Mouse (Mus musculus): ENCODE results near the gene Fcnb. TPM values are rescaled to one million over a fixed set of nuclear protein-coding genes. Genes with fewer than 3 reads are reported as not detected.

Gene Fcnb
- total RNA-seq (2023) = not detected

DNA sequence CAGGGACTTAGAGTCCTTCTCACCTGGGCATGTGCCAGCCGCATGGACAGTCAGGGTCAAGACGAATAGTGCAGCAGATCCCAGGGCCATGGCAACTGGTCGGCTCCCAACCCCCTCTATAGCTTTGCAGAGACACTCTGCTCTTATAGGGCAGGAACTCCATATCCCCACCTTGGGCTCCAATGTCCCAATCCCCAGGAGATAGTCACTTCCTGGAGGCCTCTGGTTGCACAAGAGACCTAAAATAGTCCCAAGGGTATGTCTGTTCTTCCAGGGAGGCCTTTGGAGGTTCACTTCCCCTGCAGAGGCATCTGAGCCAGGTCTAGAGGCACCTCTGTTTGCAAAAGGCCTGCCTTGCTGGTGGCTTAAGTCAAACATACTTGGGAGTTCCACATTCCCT, at the start of gene Fcnb:
Fcnb (minus strand) TSS at position 118 of the 400 bp plus-strand sequence.

Other genes with a start within 250 kb of the Fcnb start
- gene Col5a1, start 198.5 kb downstream of the Fcnb start, total RNA-seq (2023) = under 1 TPM in 1 of 2 experiments, not detected in 1; 0.09 TPM
- gene Olfm1, start 108.1 kb upstream of the Fcnb start, total RNA-seq (2023) = 1 to 10 TPM; 2.5 to 4.7 TPM